Mouse (Mus musculus) splenic B cell, adult 2 months (primary cell): Measurements from ENCODE around the gene Cnih3.

ENCODE experiments used
- DNase-seq: peaks from one replicate; pipeline ENCODE4 v3.0.0-alpha.2; 2011; ENCODE audit warnings: low read depth, low spot score
- H3K27me3 ChIP-seq: 2 replicates; pipeline ENCODE4 v1.6.1; 2012; ENCODE audit warnings: mild to moderate bottlenecking, low read length, moderate library complexity, mixed read lengths; ENCODE audit not compliant: control insufficient read depth, poor library complexity, insufficient read depth, severe bottlenecking
- H3K36me3 ChIP-seq: 2 replicates; pipeline ENCODE4 v1.6.1; 2012; ENCODE audit warnings: mild to moderate bottlenecking, low read length, moderate library complexity, mixed read lengths; ENCODE audit not compliant: control insufficient read depth, poor library complexity, insufficient read depth, severe bottlenecking

The Cnih3 gene

DNA sequence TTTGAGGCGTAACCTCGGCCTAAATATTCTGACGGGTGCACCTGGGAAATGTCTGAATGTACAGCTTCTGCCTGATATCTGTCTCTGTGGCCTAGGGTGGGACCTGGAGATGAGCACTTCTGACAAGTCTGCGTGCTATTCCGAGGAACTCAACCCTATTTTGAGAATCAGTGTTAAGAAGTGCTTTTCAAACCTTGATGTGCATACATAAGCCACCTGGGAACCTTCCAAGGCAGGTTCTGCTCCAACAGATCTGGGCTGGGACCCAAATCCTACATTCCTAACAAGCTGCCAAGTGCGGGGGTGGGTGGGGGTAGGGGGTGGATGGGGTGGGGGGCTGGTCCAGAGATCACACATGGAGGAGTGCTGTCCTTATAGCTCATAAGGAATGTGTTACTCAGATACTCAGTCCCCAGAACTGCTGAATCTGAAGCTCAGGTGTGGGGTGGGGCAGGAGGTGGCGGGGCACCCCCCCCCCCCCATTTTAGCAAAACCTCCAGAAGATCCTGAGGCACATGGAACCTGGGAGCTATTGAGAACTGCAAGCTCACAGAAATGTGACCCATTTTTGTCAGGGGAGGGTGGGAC, 89.3 kb downstream of the Cnih3 start:
- no peak for DNase-seq
- H3K36me3 ChIP-seq = no peaks in the 10 kb centered on the region
- no peaks in the 10 kb centered on the region for H3K27me3 ChIP-seq

- H3K36me3 ChIP-seq = no peaks in the 10 kb centered on the region
- H3K27me3 ChIP-seq = no peaks in the 10 kb centered on the region
- DNase-seq = no peak
Observed at GRCm38 (mm10) chr1:181445041-181445440, 92.6 kb downstream of the Cnih3 start.

GRCm38 (mm10) chr1:181445630-181446257, 93.3 kb downstream of the Cnih3 start:
- no peaks in the 10 kb centered on the region for H3K27me3 ChIP-seq
- DNase-seq = peak; percentile 13
- no peaks in the 10 kb centered on the region for H3K36me3 ChIP-seq

DNA sequence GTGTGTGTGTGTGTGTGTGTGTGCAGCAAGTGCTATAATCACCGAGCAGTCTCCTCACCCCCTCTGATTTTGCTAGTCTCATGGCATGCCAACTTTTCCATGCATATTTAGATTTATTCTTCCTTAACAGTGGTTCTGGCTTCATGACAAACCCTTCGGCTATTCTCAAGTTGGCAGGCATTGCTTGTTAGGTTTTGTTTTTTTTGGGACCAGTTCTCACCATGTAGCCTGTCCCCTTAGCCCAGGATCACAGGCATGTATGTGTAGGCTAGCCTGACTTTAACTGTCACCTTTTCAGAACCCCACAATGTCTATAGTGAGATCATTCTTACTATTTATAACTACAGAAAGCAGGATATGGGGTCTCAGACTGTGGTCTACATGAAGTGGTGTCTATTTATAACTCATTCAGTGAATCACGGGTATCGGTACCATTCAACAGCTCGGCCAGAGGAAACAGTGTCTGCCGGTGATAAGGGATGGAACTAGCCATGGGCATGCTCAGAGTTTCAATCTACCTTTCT, 94.2 kb downstream of the Cnih3 start:
- no peaks in the 10 kb centered on the region for H3K36me3 ChIP-seq
- no peak for DNase-seq
- H3K27me3 ChIP-seq = no peaks in the 10 kb centered on the region

DNA sequence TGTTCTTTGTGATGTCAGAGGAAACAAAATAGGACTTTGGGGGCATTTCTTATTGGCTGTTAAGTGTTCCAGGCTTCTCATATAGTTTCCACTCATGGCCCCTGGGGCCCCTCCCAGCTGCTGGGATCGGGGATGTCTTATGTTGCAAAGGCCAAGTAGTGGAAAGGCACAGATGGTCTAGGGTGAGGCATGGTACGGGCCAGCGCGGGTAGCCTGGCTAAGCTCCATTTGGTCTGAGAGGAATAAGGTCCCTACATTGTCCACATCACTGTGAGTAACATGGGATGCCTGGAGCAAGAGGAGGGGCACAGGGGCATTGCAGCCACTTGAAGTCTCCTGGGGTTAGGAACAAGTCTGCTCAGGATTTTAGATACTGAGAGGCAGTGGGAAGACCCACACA, 95.1 kb downstream of the Cnih3 start:
- Histone ChIP-seq H3K27me3 (no peaks in the 10 kb centered on the region), H3K36me3 (no peaks in the 10 kb centered on the region)
- no peak for DNase-seq

GRCm38 (mm10) chr1:181448041-181448440, 95.6 kb downstream of the Cnih3 start:
- no peak for DNase-seq
- H3K27me3 ChIP-seq = no peaks in the 10 kb centered on the region
- no peaks in the 10 kb centered on the region for H3K36me3 ChIP-seq

DNA sequence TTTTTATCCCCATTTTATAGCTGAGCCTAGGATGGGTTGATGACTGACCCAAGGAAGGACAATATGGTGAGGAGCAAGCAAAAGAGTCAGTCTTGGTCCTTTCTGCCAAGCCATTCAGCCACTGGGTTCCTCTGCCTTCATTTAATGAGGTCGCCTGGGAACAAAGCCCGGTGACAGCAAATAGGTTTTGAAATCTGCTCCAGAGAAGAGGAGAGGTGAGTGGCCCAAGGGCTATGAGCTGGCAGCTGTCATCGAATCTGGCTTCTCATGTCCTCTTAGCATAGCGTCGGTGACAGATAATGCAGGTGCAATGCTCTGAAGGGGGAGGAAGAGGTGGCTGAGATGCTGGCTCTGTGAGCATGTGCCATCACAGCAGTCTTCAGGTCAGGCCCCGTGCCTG, 100.7 kb downstream of the Cnih3 start:
- no peaks in the 10 kb centered on the region for H3K27me3 ChIP-seq
- no peaks in the 10 kb centered on the region for H3K36me3 ChIP-seq
- DNase-seq = no peak

DNA sequence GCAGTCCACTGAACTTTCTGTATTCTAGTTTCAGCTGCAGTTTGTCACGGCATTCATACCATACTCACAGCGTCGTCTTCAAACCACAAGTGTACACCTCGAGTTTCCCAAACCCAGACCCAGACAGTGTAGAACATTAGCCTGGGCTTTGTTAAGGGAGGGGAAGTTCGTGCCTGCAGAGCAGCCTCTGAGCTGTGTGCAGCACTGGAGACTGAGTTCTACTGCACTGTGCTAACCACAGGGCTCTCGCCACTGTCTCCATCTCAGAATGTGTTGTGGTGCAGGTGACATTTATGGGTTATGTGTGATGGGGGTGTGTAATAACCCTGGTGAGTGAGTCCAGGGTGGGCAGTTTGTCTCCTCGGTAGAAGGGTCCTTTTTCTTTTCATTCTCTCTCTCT, 104.5 kb downstream of the Cnih3 start:
- Histone ChIP-seq H3K27me3 (no peaks in the 10 kb centered on the region), H3K36me3 (no peaks in the 10 kb centered on the region)
- no peak for DNase-seq

GRCm38 (mm10) chr1:181459431-181460105, 107.1 kb downstream of the Cnih3 start:
- Histone ChIP-seq H3K36me3 (no peaks in the 10 kb centered on the region), H3K27me3 (no peaks in the 10 kb centered on the region)
- no peak for DNase-seq

DNA sequence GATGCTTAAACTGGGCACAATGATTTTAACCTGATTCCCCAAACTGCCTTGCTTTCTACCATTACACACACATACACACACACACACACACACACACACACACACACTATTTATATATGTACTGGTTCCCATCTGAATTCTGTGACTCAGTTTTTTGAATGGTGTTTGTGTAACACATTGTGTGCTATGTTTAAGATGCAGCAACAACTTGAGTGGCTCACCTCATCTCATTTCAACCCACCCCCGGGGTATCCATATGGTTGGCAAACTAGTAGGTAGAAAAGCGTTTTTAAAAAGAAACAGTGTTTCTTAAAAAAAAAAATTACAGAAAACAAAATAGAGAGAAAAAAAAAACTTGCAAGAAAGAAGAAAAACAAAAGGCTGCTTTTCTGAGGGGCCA, 107.9 kb downstream of the Cnih3 start:
- Histone ChIP-seq H3K36me3 (no peaks in the 10 kb centered on the region), H3K27me3 (no peaks in the 10 kb centered on the region)
- no peak for DNase-seq

DNA sequence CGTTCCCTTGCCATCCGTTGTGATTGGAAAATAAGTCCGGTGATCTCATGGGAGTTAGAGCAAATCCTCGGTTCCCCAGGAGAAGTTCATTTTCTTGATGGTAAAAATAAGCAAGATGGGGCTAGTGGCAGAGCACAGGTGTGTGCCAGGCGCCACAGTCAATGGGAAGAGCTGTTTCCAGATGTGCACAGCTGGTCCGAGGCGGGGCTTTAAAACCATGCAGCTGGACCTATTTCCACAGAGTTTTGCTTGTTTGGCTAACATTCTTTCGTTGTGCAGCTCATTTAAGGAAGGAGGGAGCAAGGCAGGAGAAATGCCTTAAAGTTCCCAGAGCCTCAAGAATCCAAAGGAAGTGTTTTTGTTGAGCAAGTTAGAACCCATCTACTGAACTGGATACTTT, 109.1 kb downstream of the Cnih3 start:
- no peaks in the 10 kb centered on the region for H3K27me3 ChIP-seq
- no peaks in the 10 kb centered on the region for H3K36me3 ChIP-seq
- no peak for DNase-seq

GRCm38 (mm10) chr1:181462051-181462905, 109.8 kb downstream of the Cnih3 start:
- no peaks in the 10 kb centered on the region for H3K27me3 ChIP-seq

GRCm38 (mm10) chr1:181462906-181463179, 110.4 kb downstream of the Cnih3 start:
- Histone ChIP-seq H3K36me3 (no peaks in the 10 kb centered on the region), H3K27me3 (no peaks in the 10 kb centered on the region)
- no peak for DNase-seq

More at GRCm38 (mm10) chr1:181462051-181462905, 109.8 kb downstream of the Cnih3 start:
- H3K36me3 ChIP-seq = no peaks in the 10 kb centered on the region
- no peak for DNase-seq

DNA sequence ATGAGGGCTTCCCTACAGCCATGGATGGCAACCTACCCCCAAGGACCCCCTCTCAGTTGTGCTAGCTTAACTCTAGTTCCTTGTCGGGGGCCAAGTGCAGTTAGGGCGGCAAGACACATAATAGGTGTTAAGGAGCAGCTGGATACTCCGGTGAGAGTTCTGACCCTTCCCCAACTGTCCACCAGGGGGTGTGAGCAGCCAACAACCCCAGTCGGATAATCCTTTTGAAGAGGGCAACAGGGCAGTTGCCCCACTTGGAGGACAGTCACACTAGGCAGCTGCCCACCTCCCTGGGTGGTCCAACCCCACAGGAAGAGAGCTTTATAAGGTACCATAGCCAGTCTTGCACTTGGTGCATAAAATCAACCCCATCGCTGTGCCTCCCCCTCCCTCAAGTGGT, 112.6 kb downstream of the Cnih3 start:
- no peaks in the 10 kb centered on the region for H3K27me3 ChIP-seq
- H3K36me3 ChIP-seq = no peaks in the 10 kb centered on the region
- DNase-seq = peak; percentile 24

DNA sequence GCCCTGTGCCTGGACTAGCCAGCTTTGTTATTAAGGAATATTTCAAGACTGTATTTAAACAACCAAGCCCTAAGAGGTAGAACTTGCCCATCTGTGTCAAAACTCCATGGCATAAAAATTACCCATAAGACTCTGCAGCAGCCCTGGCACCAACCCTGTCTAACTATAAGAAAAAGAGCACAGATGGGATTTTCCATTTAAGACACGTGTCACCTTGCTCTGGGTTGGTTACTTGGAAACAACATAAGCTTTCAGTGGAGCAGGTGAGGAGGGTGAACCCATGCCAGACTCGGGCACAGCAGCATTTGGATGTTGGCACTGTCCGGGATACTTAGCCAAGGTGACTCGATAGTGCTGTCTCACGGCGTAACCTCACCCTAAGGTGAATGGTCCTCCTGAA, 113.6 kb downstream of the Cnih3 start:
- no peaks in the 10 kb centered on the region for H3K36me3 ChIP-seq
- H3K27me3 ChIP-seq = no peaks in the 10 kb centered on the region
- no peak for DNase-seq
